Mouse (Mus musculus) gastrocnemius, postnatal 36 days (tissue): Measurements from ENCODE around the gene Etl4. TPM values are rescaled to one million over a fixed set of nuclear protein-coding genes. Genes with fewer than 3 reads are reported as not detected.
"Not testable (repeated sequence)": the region's sequence is repeated elsewhere in the genome, so short reads cannot be mapped to it uniquely, and the experiment has no call there.

Source experiments
- DNase-seq, 2 experiments: peaks; one replicate each; pipeline ENCODE4 v3.0.0; 2022
- intact Hi-C: fragments of 180-260 bp; cut with DNase I; formaldehyde crosslinking; loops from one replicate; pipeline ENCODE4 v1.15.1; 2025
- total RNA-seq, 2 experiments: library from RNA; stranded (reverse); gene quantifications; 2 replicates each; pipeline ENCODE4 v1.2.3; 2021

Gene Etl4
- total RNA-seq, 2 experiments from 2014 or later: 50.1 to 52.0 TPM

- intact Hi-C loops: no loop called here
- DNase-seq: no peak
These were observed 381.6 kb downstream of the Etl4 start for GRCm38 (mm10) chr2:20290982-20291740.

GRCm38 (mm10) chr2:20291741-20292110, 382.1 kb downstream of the Etl4 start:
- intact Hi-C loops: no loop called here
- no peak for DNase-seq

GRCm38 (mm10) chr2:20293336-20293735, 383.8 kb downstream of the Etl4 start:
- intact Hi-C loops: no loop called here

GRCm38 (mm10) chr2:20294596-20294995, 385.0 kb downstream of the Etl4 start:
- DNase-seq: no peak
- intact Hi-C loops: no loop called here

More at GRCm38 (mm10) chr2:20293336-20293735, 383.8 kb downstream of the Etl4 start:
- DNase-seq: no peak

GRCm38 (mm10) chr2:20302517-20302916, 392.9 kb downstream of the Etl4 start:
- intact Hi-C loops: no loop called here
- no peak for DNase-seq

- intact Hi-C loops: no loop called here
- no peak for DNase-seq
These were observed 415.4 kb downstream of the Etl4 start for GRCm38 (mm10) chr2:20324954-20325353.

- no peak for DNase-seq
- intact Hi-C loops: no loop called here
These were observed 426.6 kb downstream of the Etl4 start for GRCm38 (mm10) chr2:20336176-20336575.

- DNase-seq: no peak
- intact Hi-C loops: no loop called here
These were observed 429.6 kb downstream of the Etl4 start for GRCm38 (mm10) chr2:20339016-20339734.

- intact Hi-C loops: no loop called here
- no peak for DNase-seq
These were observed 430.3 kb downstream of the Etl4 start for GRCm38 (mm10) chr2:20339919-20340318.

GRCm38 (mm10) chr2:20346873-20347272, 437.3 kb downstream of the Etl4 start:
- intact Hi-C loops: no loop called here
- DNase-seq: no peak

GRCm38 (mm10) chr2:20349268-20349667, 439.7 kb downstream of the Etl4 start:
- intact Hi-C loops: no loop called here
- DNase-seq: no peak

- intact Hi-C loops: no loop called here
- DNase-seq: no peak
These were observed 443.2 kb downstream of the Etl4 start for GRCm38 (mm10) chr2:20352796-20353195.

- intact Hi-C loops: no loop called here
- no peak for DNase-seq
These were observed 467.4 kb downstream of the Etl4 start for GRCm38 (mm10) chr2:20377026-20377425.

GRCm38 (mm10) chr2:20380874-20381273, 471.3 kb downstream of the Etl4 start:
- DNase-seq, intact Hi-C loops: not testable (repeated sequence)

GRCm38 (mm10) chr2:20394083-20394482, 484.5 kb downstream of the Etl4 start:
- DNase-seq: no peak
- intact Hi-C loops: no loop called here

- intact Hi-C loops: no loop called here
- no peak for DNase-seq
These were observed 487.4 kb downstream of the Etl4 start for GRCm38 (mm10) chr2:20396978-20397377.

- no peak for DNase-seq
- intact Hi-C loops: no loop called here
These were observed 491.0 kb downstream of the Etl4 start for GRCm38 (mm10) chr2:20400556-20400955.

GRCm38 (mm10) chr2:20404395-20404794, 494.8 kb downstream of the Etl4 start:
- no peak for DNase-seq
- intact Hi-C loops: no loop called here

- no peak for DNase-seq
- intact Hi-C loops: no loop called here
These were observed 497.5 kb downstream of the Etl4 start for GRCm38 (mm10) chr2:20407101-20407500.

- intact Hi-C loops: no loop called here
- no peak for DNase-seq
These were observed 505.3 kb downstream of the Etl4 start for GRCm38 (mm10) chr2:20414856-20415255.

GRCm38 (mm10) chr2:20416934-20417614, 507.5 kb downstream of the Etl4 start:
- intact Hi-C loops: no loop called here
- DNase-seq: no peak
